Comparison of ENCODE assay signal across 9 mouse cellular contexts in the genomic region with DNA sequence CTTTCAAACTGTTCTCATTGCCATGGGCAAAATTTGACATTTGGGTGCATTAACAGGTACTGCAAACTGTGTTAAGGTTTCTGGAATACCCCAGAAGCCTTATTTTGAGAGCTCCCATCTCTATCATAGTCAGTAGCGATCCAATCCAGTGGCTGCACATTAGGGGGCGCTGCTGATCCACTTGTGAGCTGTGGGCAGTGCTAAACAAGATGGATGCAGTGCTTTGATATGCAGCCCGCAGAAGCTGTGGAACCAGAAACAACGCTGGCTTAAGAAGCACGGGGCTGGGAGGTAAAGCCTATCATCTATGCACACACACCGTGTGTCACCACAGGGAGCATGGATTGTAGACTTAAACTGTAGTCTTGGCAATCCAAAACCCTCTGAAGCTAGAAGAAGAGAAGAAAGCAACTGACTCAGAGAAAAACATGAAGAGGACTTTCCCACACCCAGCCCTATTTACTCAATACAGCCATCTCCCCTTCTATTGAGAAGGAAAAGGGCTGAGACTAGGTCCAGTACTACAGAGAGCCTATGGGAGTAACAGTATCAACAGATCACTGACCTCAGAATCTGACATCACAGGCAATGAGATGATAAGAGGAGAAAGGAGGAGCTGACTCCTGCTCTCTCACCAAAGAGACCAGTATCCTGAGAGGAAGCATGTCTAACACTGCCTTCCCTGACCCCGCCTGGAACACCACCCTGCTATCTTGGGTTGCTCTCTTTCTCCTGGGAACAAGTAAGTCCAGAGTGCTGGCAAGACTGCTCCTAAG.
DNase-seq lines count a peak whose midpoint lies in the region; ATAC-seq and TF ChIP-seq lines count a peak whose summit lies in the region.
"Had no signal": no experiment of that assay in that cellular context is flagged by ENCODE, and none has a peak within 500 bp of the region (broad histone marks: within the 10 kb centered on the region; RNA-seq: fewer than 3 reads in every experiment).

No protein-coding gene starts in this region.

- H3K27me3 ChIP-seq in C2C12 (ENCODE audit: control insufficient read depth, insufficient read depth, insufficient read length) = no peaks in the 10 kb centered on the region
- no peaks in the 10 kb centered on the region for H3K27me3 ChIP-seq in heart, embryonic 11.5 days (ENCODE audit: control insufficient read depth, insufficient read depth, low read length)
- H3K27me3 ChIP-seq in kidney, postnatal 0 days (ENCODE audit: insufficient read depth, low read length) = no peaks in the 10 kb centered on the region
- no peaks in the 10 kb centered on the region for H3K27me3 ChIP-seq in liver, embryonic 12.5 days (replicated peaks)
- no peaks in the 10 kb centered on the region for H3K27me3 ChIP-seq in stomach, postnatal 0 days (ENCODE audit: control insufficient read depth, insufficient read depth, low read length)
- H3K27me3 ChIP-seq: embryonic facial prominence, embryonic 15.5 days had no signal

- 8% methylated on average over 7 of the region's 7 CpGs for WGBS in heart, embryonic 11.5 days (ENCODE audit: insufficient replicate concordance)
- whole genome bisulfite sequencing in kidney, postnatal 0 days = 19% methylated on average over 7 of the region's 7 CpGs
- WGBS in liver, embryonic 12.5 days (ENCODE audit: insufficient replicate concordance) = 4% methylated on average over 7 of the region's 7 CpGs
- WGBS in stomach, postnatal 0 days = 12% methylated on average over 7 of the region's 7 CpGs

- no peak overlapping the region for H3K4me3 ChIP-seq in C2C12 (ENCODE audit: insufficient read depth, poor library complexity, severe bottlenecking)
- no peak overlapping the region for H3K4me3 ChIP-seq in heart, embryonic 11.5 days (ENCODE audit: low read depth, low read length)
- H3K4me3 ChIP-seq in kidney, postnatal 0 days (replicated peaks; ENCODE audit: low read depth, low read length) = no peak overlapping the region
- peak overlapping the region; percentile 8; the same call in 1 of the 2 replicates for H3K4me3 ChIP-seq in liver, embryonic 12.5 days
- no peak overlapping the region for H3K4me3 ChIP-seq in stomach, postnatal 0 days (ENCODE audit: low read depth, low read length)
- H3K4me3 ChIP-seq: embryonic facial prominence, embryonic 15.5 days had no signal

- H3K27ac ChIP-seq in heart, embryonic 11.5 days (ENCODE audit: low read depth, low read length) = no peak overlapping the region
- no peak overlapping the region for H3K27ac ChIP-seq in kidney, postnatal 0 days
- H3K27ac ChIP-seq in liver, embryonic 12.5 days = peak overlapping the region; percentile 27; the same call in 1 of the 2 replicates
- H3K27ac ChIP-seq in stomach, postnatal 0 days (replicated peaks) = no peak overlapping the region
- H3K27ac ChIP-seq: embryonic facial prominence, embryonic 15.5 days had no signal

- H3K9ac ChIP-seq in heart, embryonic 11.5 days (ENCODE audit: low read depth, low read length) = no peak overlapping the region
- H3K9ac ChIP-seq in kidney, postnatal 0 days (ENCODE audit: low read depth, low read length) = no peak overlapping the region
- no peak overlapping the region for H3K9ac ChIP-seq in liver, embryonic 12.5 days
- H3K9ac ChIP-seq in stomach, postnatal 0 days (ENCODE audit: low read length) = no peak overlapping the region
- H3K9ac ChIP-seq: embryonic facial prominence, embryonic 15.5 days had no signal

- H3K9me3 ChIP-seq in heart, embryonic 11.5 days (replicated peaks; ENCODE audit: control insufficient read depth, low read length) = no peaks in the 10 kb centered on the region
- H3K9me3 ChIP-seq in kidney, postnatal 0 days (replicated peaks; ENCODE audit: low read length) = no peaks in the 10 kb centered on the region
- no peaks in the 10 kb centered on the region for H3K9me3 ChIP-seq in liver, embryonic 12.5 days (replicated peaks)
- H3K9me3 ChIP-seq in stomach, postnatal 0 days (ENCODE audit: control insufficient read depth, low read length) = no peaks in the 10 kb centered on the region
- H3K9me3 ChIP-seq: embryonic facial prominence, embryonic 15.5 days had no signal

- DNase-seq in adrenal gland, adult 8-10 months = peak; percentile 26
- peak; percentile 68 for DNase-seq in embryo, embryonic 11 days
- DNase-seq in kidney, postnatal 0 days (ENCODE audit: low spot score) = peak; percentile 37
- DNase-seq in naive thymus-derived CD4-positive, alpha-beta T cell, adult 2 months (ENCODE audit: low read depth) = peak; percentile 91
- DNase-seq in stomach, postnatal 0 days (ENCODE audit: low spot score) = peak; percentile 45

- TF ChIP-seq CTCF in C2C12 (IDR thresholded peaks at IDR 0.05; ENCODE audit: control insufficient read depth, insufficient read depth, insufficient read length) = peak; percentile 40
- peak; percentile 69 for TF ChIP-seq CTCF in kidney, postnatal 0 days (IDR thresholded peaks at IDR 0.05; ENCODE audit: low read depth)
- peak; percentile 62 for TF ChIP-seq CTCF in stomach, postnatal 0 days (IDR thresholded peaks at IDR 0.05; ENCODE audit: low read depth)

- H3K36me3 ChIP-seq in C2C12 (ENCODE audit: control insufficient read depth, insufficient read depth) = no peaks in the 10 kb centered on the region
- H3K36me3 ChIP-seq in heart, embryonic 11.5 days (ENCODE audit: control insufficient read depth, insufficient read depth, low read length) = no peaks in the 10 kb centered on the region
- no peaks in the 10 kb centered on the region for H3K36me3 ChIP-seq in kidney, postnatal 0 days (ENCODE audit: insufficient read depth, low read length)
- H3K36me3 ChIP-seq in liver, embryonic 12.5 days = no peaks in the 10 kb centered on the region
- H3K36me3 ChIP-seq in stomach, postnatal 0 days (ENCODE audit: control insufficient read depth, insufficient read depth, low read length) = no peaks in the 10 kb centered on the region
- H3K36me3 ChIP-seq: embryonic facial prominence, embryonic 15.5 days had no signal

- H3K4me1 ChIP-seq in heart, embryonic 11.5 days (ENCODE audit: control insufficient read depth, insufficient read depth, low read length) = no peaks in the 10 kb centered on the region
- H3K4me1 ChIP-seq in kidney, postnatal 0 days (replicated peaks; ENCODE audit: insufficient read depth, low read length) = no peaks in the 10 kb centered on the region
- H3K4me1 ChIP-seq in liver, embryonic 12.5 days = peaks cover 23% of the 10 kb centered on the region
- H3K4me1 ChIP-seq in stomach, postnatal 0 days (replicated peaks; ENCODE audit: control insufficient read depth, insufficient read depth) = no peaks in the 10 kb centered on the region
- H3K4me1 ChIP-seq: embryonic facial prominence, embryonic 15.5 days had no signal

- no peaks in the 10 kb centered on the region for H3K79me2 ChIP-seq in C2C12 (ENCODE audit: control insufficient read depth, insufficient read depth)

- no peaks in the 10 kb centered on the region for H3K79me3 ChIP-seq in C2C12 (ENCODE audit: low read depth)

- H3K4me2 ChIP-seq in heart, embryonic 11.5 days = peak overlapping the region; percentile 46
- H3K4me2 ChIP-seq in kidney, postnatal 0 days (ENCODE audit: low read length) = no peak overlapping the region
- H3K4me2 ChIP-seq in liver, embryonic 12.5 days = peak overlapping the region; percentile 50
- no peak overlapping the region for H3K4me2 ChIP-seq in stomach, postnatal 0 days (replicated peaks; ENCODE audit: low read depth)
- H3K4me2 ChIP-seq: embryonic facial prominence, embryonic 15.5 days had no signal

- peak; percentile 65; the same call in 1 of the 2 replicates for ATAC-seq in heart, embryonic 11.5 days (replicated peaks; ENCODE audit: insufficient number of reproducible peaks, low FRiP score, low TSS enrichment)
- ATAC-seq in kidney, postnatal 0 days (replicated peaks; ENCODE audit: low FRiP score, low read depth) = peak; percentile 77; the same call in 1 of the 2 replicates
- ATAC-seq in liver, embryonic 12.5 days = peak; percentile 84
- peak; percentile 26; the same call in 1 of the 2 replicates for ATAC-seq in stomach, postnatal 0 days (ENCODE audit: low FRiP score, low TSS enrichment)

- no peak for TF ChIP-seq EP300 in stomach, postnatal 0 days (optimal IDR thresholded peaks at IDR 0.05)

- H3ac ChIP-seq in C2C12 (ENCODE audit: control insufficient read depth, insufficient read length, low read depth) = no peak overlapping the region

TF ChIP-seq in C2C12, 6 proteins besides CTCF, POLR2A, EP300 and RAD21:
- no peak for TF ChIP-seq MAX (IDR thresholded peaks at IDR 0.05)
- TF ChIP-seq MYOG (IDR thresholded peaks at IDR 0.05; ENCODE audit: control insufficient read depth, extremely low read depth, insufficient read length) = no peak
- no peak for TF ChIP-seq FOSL1 (IDR thresholded peaks at IDR 0.05; ENCODE audit: insufficient read depth, low read length, poor library complexity, severe bottlenecking)
- no peak for TF ChIP-seq MYOD1 (IDR thresholded peaks at IDR 0.05; ENCODE audit: control insufficient read depth, insufficient read length, low read depth)
- no peak for TF ChIP-seq CEBPB (IDR thresholded peaks at IDR 0.05; ENCODE audit: low read depth)
- no peak for TF ChIP-seq USF1 (IDR thresholded peaks at IDR 0.05; ENCODE audit: low read depth)

Comparison
In these comparisons a context has a peak if more than half of its experiments do, and no peak if none do; other contexts are left out.
1. DNase-seq: peak in every context shown above with its lines; median percentile 91 in naive thymus-derived CD4-positive, alpha-beta T cell, adult 2 months; 68 in embryo, embryonic 11 days; 45 in stomach, postnatal 0 days; 37 in kidney, postnatal 0 days; 26 in adrenal gland, adult 8-10 months.
2. ATAC-seq: peak in every context shown above with its lines; median percentile 84 in liver, embryonic 12.5 days; 77 in kidney, postnatal 0 days; 65 in heart, embryonic 11.5 days; 26 in stomach, postnatal 0 days.
3. H3K4me2 ChIP-seq: peak in heart, embryonic 11.5 days (single experiment) and liver, embryonic 12.5 days (single experiment); none in kidney, postnatal 0 days (single experiment) and stomach, postnatal 0 days (single experiment).
4. Peak in every context shown above with its lines, with median percentiles within 50 percentile points of each other: CTCF ChIP-seq.